Mouse (Mus musculus) adrenal gland (tissue): ENCODE results near the gene Olfr1039.
"Not testable (repeated sequence)": the region's sequence is repeated elsewhere in the genome, so short reads cannot be mapped to it uniquely, and the experiment has no call there.

Experiments used
- intact Hi-C: fragments of 180-260 bp; cut with DNase I; formaldehyde crosslinking; loops from one replicate; pipeline ENCODE4 v1.15.1; 2025
- long read RNA-seq, 2 experiments: library from polyadenylated mRNA; unstranded; transcript quantifications; one replicate each; pipeline ENCODE4 v2.0.0; 2020; ENCODE audit warnings: borderline replicate concordance in 1 of 2; ENCODE audit not compliant: insufficient replicate concordance in 1 of 2

The Olfr1039 gene
- long read RNA-seq, experiment 1, result 0 reads
- long read RNA-seq, experiment 2, result 0 reads

- intact Hi-C loops, result no loop called here
Observed at GRCm38 (mm10) chr2:86135828-86136227, at the start of gene Olfr1039. TSS of gene Olfr1039 (minus strand) at chr2:86135928.

- intact Hi-C loops, result no loop called here
Observed at GRCm38 (mm10) chr2:86179950-86180349, 44.2 kb upstream of the Olfr1039 start.

- intact Hi-C loops, result no loop called here
Observed at GRCm38 (mm10) chr2:86177720-86178119, 42.0 kb upstream of the Olfr1039 start, which contains the start of gene Olfr1044. TSS of gene Olfr1044 (minus strand) at chr2:86177820.

- intact Hi-C loops, result not testable (repeated sequence)
Observed at GRCm38 (mm10) chr2:86175422-86175821, 39.7 kb upstream of the Olfr1039 start.

GRCm38 (mm10) chr2:86167422-86167821, 31.7 kb upstream of the Olfr1039 start, which contains the start of gene Olfr1043:
TSS of gene Olfr1043 (minus strand) at chr2:86167522.
- intact Hi-C loops, result no loop called here

GRCm38 (mm10) chr2:86161738-86162137, 26.0 kb upstream of the Olfr1039 start, which contains the start of gene Olfr1042:
TSS of gene Olfr1042 (minus strand) at chr2:86161838.
- intact Hi-C loops, result no loop called here

- intact Hi-C loops, result no loop called here
Observed at GRCm38 (mm10) chr2:86146632-86147031, 10.9 kb upstream of the Olfr1039 start, which contains the start of gene Olfr1040. TSS of gene Olfr1040 (minus strand) at chr2:86146732.

- intact Hi-C loops, result no loop called here
Observed at GRCm38 (mm10) chr2:86087285-86087684, 48.4 kb downstream of the Olfr1039 start, which contains the start of gene Olfr1037. TSS of gene Olfr1037 (minus strand) at chr2:86087385.

- intact Hi-C loops, result not testable (repeated sequence)
Observed at GRCm38 (mm10) chr2:86080478-86080877, 55.2 kb downstream of the Olfr1039 start.
